Mouse (Mus musculus) frontal cortex, postnatal 10 days (tissue): ENCODE measurements around the gene Actn4.
"Not testable (repeated sequence)": the region's sequence is repeated elsewhere in the genome, so short reads cannot be mapped to it uniquely, and the experiment has no call there.

Experiments used
- DNase-seq, 2 experiments: peaks; one replicate each; pipeline ENCODE4 v3.0.0; 2022; ENCODE audit warnings: low spot score in 2 of 2, mixed read lengths in 1 of 2

Actn4 gene

DNA sequence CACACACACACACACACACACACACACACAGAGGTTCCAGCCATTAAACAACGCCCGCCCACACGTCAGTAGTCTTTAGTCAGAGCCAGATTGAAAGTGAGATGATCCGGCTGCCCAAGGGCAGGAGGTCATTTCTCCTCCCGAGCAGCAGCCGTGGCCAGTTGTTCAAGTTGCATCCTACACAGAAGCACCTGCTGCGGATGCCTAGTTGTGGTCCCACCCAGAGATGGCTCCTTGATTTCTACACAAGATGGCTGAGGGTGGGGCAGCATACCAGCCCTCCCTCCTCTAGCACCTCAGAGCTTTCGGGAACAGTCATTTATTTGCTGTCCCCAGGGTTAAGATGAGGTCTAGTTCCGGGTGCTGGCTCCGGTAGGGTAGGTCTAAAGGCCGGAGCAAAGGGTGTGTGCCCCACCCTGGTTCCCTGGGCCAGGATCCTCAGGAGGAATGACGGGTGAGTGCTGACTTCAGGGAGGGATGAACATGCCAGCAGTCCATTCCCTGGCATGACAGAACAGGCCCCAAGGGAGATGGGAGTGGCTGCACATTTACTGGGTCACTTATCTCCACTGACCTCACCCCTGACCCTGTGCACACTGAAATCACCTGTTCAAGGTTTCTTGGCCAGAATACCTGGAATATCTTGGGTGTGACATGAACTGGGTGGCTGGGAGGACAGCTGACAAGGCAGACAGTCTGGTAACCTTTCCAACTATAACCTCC, 7.7 kb upstream of the Actn4 start:
- no peak for DNase-seq

GRCm38 (mm10) chr7:28969271-28969670, 7.1 kb upstream of the Actn4 start:
- no peak for DNase-seq

DNA sequence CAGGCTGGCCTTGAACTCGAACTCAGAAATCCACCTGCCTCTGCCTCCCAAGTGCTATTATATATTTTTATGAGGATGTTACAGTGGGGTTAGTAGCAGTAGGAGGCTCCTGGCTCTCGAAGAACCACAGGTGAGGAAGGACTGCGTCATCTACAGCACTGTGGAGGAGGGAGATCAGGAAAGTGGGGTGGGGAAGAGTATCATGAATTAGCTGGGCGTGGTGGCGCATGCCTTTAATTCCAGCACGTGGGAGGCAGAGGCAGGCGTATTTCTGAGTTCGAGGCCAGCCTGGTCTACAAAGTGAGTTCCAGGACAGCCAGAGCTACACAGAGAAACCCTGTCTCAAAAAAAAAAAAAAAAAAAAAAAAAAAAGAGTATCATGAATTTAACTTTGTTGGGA, 6.0 kb upstream of the Actn4 start:
- not testable (repeated sequence) for DNase-seq

DNA sequence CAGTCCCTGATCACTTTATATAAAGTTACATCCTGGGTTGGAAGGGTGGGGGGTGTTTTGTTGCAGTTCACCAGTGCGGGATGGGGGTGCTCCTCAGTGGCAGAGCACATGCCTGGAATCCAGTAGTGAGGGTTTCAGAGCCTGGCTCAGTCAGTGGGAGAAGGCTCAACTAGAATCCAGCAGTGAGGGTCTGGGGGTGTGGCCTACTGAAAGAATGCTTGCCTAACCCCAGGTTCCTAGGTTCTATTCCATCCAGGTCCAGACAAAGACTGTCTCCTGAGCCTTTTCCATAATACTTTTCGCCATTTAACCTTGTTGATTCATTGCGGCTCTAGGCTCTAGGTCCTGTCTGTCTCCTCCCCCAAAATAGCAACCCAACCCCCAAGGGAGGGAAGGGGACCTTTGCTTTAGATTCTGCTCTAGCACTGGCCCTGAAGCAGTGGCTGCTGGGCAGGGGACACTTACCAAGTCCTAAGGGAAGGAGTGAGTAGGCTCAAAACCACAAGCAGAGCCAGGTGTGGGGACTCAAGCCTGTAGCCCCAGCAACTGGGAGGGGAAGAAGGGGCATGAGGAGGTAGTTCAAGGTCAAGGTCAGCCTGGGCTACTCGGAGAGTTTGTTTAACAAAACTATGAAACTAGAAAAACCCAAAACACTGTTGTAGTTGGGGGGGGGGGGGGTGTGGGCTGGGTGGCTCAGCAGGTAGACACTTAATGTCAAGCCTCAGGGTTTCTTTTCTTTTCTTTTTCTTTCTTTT, 4.8 kb upstream of the Actn4 start:
- no peak for DNase-seq

DNA sequence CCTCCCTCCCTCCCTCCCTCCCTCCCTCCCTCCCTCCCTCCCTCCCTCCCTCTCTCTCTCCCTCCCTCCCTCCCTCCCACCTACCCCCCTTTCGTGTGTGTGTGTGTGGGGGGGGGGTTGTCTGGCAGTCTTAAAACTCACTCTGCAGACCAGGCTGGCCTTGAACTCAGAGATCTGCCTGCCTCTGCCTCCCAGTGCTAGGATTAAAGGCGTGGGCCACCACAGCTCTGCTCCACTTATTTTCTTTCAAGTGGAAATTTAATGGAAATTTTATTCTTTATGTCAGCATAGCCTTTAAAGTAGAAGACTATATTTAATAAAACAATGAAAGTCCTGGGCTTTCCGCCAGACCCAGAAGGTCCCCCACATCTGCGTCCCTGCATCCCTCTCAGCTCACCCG, 4.0 kb upstream of the Actn4 start:
- DNase-seq = no peak

- DNase-seq = no peak
Observed at GRCm38 (mm10) chr7:28965346-28965840, 3.3 kb upstream of the Actn4 start.

GRCm38 (mm10) chr7:28963399-28963923, 1.3 kb upstream of the Actn4 start:
- no peak for DNase-seq

DNA sequence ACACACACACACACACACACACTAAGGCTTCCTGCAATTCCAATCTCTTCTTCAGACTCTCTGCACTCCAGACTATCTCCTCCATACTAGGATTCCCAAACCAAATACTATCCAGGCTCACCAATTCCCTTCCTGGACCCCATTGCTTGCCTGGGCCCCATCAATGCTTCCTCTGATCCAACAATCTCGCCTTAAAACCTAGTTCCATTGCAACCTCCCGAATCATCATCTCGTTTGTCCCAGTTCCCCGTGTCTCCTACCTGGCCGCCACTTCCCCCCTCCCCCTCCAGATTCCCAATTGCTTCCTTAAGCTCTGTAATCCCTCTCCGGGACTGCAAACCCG, 585 bp downstream of the Actn4 start:
- DNase-seq = no peak

DNA sequence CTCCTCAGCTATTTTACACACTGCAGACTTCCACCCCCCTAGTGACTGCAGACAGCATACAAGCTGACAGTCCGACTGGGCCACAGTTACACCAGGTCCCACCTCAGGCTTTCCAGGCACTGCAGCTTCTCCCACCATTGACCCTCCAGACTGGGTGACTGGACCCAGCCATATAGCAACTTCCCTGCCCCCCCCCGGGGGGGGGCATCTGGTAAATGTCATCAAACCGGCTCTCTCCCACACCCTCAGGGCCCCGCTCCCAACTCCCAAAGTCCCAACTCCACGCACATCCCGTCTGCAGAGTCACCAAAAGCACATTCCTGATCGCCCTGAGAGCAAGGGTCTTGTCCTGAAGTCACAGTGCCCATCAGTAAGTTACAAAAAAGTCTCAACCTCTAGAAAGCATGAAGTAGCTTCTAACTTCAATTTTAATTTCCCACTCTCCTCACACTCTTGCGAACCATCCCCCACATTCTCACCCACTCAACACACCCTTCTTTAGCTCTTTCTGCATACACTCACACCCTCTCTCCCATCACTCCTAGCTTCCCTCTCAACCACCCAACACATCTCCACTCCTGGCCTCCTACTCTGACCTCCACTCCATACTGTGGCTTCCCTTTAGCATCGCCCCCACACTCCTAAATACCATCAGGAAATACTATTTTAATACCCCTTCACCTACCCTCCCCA, 1.6 kb downstream of the Actn4 start:
- DNase-seq = no peak

GRCm38 (mm10) chr7:28959505-28960045, 2.6 kb downstream of the Actn4 start:
- no peak for DNase-seq

GRCm38 (mm10) chr7:28958770-28959169, 3.4 kb downstream of the Actn4 start:
- no peak for DNase-seq

DNA sequence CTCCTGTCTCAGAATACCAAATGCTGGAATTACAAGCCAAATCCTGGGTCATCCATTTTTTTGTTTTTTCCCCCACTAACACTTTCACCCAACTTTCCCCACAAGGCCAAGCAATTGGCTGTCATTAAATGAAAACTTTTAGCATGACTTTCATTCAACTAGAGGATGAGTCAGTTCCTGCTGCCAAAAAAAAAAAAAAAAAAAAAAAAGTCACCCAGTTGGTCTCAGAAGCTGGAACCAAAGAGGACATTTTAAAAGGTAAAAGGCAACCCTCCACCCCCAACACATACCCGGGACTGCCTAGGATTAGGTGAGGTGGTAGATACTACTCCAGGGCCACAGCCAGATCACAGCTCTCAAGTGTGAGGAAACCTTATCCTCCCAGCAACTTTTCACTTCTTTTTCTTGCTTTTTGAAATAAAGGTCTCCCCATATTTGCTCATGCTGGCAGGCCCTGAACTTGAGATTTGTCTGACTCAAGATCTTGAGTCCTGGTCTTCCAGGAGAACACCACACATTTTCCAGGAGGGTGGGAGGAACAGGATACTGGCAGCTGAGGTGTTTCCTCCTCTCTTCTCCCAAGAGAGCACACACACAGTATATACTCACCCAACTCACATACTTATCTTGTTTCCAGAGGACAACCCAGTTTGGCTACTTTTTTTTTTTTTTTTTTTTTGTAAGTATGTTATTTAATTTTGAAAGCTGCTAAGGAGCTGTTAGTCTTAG, 4.0 kb downstream of the Actn4 start:
- no peak for DNase-seq

DNA sequence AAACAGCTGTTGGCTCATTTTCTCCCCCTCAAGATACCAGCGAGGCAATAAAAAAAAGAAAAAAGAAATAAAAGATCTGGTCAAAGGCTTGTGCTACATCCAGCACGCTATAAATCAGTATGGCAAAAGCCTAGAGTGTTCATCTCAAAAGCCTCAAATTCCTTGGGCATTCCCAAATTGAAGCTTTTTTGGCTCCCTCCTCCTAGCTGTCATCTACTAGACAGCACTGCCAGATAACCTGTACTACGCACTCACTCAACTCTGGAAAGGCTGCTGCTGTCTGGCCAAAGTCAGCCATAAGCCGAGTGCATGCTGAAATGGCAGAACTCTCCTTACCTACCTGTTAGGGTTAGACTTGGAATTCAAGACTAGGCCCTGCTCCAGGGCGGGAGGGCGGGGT, 4.9 kb downstream of the Actn4 start:
- DNase-seq = no peak

DNA sequence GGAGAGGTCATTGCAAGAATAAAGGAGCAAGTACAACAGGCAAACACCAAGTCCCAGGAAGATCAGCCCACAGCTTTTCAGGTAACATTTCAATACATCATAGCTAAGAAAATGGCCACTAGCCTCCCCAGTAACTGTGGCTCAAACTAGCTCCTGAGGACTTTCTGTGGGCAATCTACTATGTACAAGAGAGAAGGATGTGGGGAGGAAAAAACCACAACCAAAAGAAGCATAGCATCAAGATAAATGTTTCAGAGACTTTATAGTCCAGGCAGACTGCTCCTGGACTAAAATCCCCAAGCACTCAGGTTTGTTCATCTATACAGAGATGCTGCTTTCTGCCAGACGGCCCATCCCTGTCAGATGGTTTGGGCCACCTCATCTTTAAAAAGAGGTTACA, 5.9 kb downstream of the Actn4 start:
- DNase-seq = no peak

GRCm38 (mm10) chr7:28955295-28955897, 6.7 kb downstream of the Actn4 start:
- no peak for DNase-seq

DNA sequence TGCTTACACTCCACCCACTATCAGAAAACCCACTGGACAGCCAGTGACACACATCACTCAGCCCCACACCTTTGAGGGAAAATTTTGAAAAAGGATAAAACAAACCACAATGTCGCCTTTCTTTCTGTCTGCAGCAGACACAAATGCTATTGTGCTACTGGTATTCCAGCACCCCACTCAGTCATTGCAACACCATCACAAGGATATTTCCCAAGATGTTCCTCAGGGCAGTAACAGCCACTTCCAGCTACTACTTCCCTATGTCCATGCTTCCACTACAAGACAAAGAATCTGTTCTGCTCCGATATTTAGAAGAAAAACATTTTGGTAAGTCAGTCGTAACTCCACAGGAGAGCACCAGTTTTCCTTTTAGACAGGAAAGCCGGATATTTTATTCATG, 7.4 kb downstream of the Actn4 start:
- no peak for DNase-seq

- DNase-seq = no peak
Observed at GRCm38 (mm10) chr7:28953476-28954376, 8.4 kb downstream of the Actn4 start.

DNA sequence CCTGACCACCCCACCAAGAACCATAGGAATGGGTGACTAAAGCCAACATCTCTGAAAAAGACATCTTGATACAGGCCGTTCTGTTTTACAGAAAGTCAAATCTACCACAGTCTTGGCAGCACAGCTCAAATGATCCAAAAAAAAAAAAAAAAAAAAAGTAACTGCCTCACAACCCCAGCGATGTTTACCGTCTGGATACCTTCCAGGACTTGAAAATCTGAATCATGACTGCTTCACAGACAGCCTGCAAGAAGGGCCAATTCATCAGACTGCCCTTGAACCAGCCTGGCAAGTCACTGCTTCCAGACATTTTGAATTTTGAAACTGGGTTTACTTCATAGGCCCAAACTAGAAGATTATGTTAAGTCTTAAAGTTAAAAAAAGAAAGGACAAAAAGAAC, 9.4 kb downstream of the Actn4 start:
- DNase-seq = no peak

- DNase-seq = no peak
Observed at GRCm38 (mm10) chr7:28951764-28952163, 10.4 kb downstream of the Actn4 start.
